Mouse (Mus musculus) liver, embryonic 15.5 days (tissue): ENCODE data around the gene Sfxn4. TPM values are rescaled to one million over a fixed set of nuclear protein-coding genes. Genes with fewer than 3 reads are reported as not detected.

Experiments used
- ATAC-seq: fragments of 200-750 bp; cut with Nextera tagmentation; 2 replicates; pipeline ENCODE4 v1.8.0; 2017; ENCODE audit warnings: moderate number of reproducible peaks, mild to moderate bottlenecking, moderate library complexity; ENCODE audit not compliant: insufficient read depth
- H3K27ac ChIP-seq: fragments of 300-500 bp; sonication (generic); replicated peaks from 2 replicates; pipeline ENCODE4 v1.5.1; 2015; ENCODE audit warnings: mild to moderate bottlenecking, inconsistent platforms
- H3K27me3 ChIP-seq: fragments of 300-500 bp; sonication (generic); 2 replicates; pipeline ENCODE4 v1.6.1; 2015; ENCODE audit warnings: mild to moderate bottlenecking, inconsistent platforms
- H3K36me3 ChIP-seq: fragments of 300-500 bp; sonication (generic); replicated peaks from 2 replicates; pipeline ENCODE4 v1.6.1; 2015; ENCODE audit warnings: moderate library complexity, mild to moderate bottlenecking, inconsistent platforms
- H3K4me1 ChIP-seq: fragments of 300-500 bp; sonication (generic); replicated peaks from 2 replicates; pipeline ENCODE4 v1.6.1; 2015; ENCODE audit warnings: inconsistent platforms
- H3K4me2 ChIP-seq: fragments of 300-500 bp; sonication (generic); 2 replicates; pipeline ENCODE4 v1.6.1; 2015; ENCODE audit warnings: moderate library complexity, mild to moderate bottlenecking, inconsistent platforms
- H3K4me3 ChIP-seq: fragments of 300-500 bp; sonication (generic); replicated peaks from 2 replicates; pipeline ENCODE4 v1.5.1; 2015; ENCODE audit warnings: mild to moderate bottlenecking, inconsistent platforms
- H3K9ac ChIP-seq: fragments of 300-500 bp; sonication (generic); 2 replicates; pipeline ENCODE4 v1.6.1; 2015; ENCODE audit warnings: moderate library complexity, mild to moderate bottlenecking, inconsistent platforms
- H3K9me3 ChIP-seq: fragments of 300-500 bp; sonication (generic); replicated peaks from 2 replicates; pipeline ENCODE4 v1.6.1; 2016; ENCODE audit warnings: inconsistent platforms
- WGBS: fragments of 180-500 bp; shearing (Covaris S2); methylation state at CpG from one replicate; pipeline ENCODE4 v1.1.7; 2015; ENCODE audit warnings: mixed read lengths; ENCODE audit not compliant: insufficient replicate concordance; 5-methylcytosine and 5-hydroxymethylcytosine counted together
- polyA plus RNA-seq: library from polyadenylated mRNA; unstranded; fragments of >200 nt; fragmentation: Nextera tagmentation; extraction: Ambion mirVana; gene quantifications from 2 replicates; pipeline ENCODE4 v1.2.1, GENCODE M21; 2015

Sfxn4 gene
- polyA plus RNA-seq, result 0.62 and 1.1 TPM in 2 replicates

- 4% methylated on average over 30 of the region's 30 CpGs for WGBS
- Histone ChIP-seq H3K4me2 (peak within 1 kb of the TSS; percentile 85), H3K9ac (peak within 1 kb of the TSS; percentile 61), H3K9me3 (no peaks in the 10 kb centered on the region), H3K4me3 (peak within 1 kb of the TSS; percentile 62), H3K27ac (peak within 1 kb of the TSS; percentile 75), H3K4me1 (peaks cover 27% of the 10 kb centered on the region), H3K36me3 (peaks cover 28% of the 10 kb centered on the region), H3K27me3 (no peaks in the 10 kb centered on the region)
- peak; percentile 99 for ATAC-seq
These were observed at the start of gene Sfxn4 for GRCm38 (mm10) chr19:60860868-60861700. Gene Sfxn4 (minus strand): TSS chr19:60861479.

GRCm38 (mm10) chr19:60910304-60910703, 49.0 kb upstream of the Sfxn4 start:
- Histone ChIP-seq H3K27ac (no peak overlapping the region), H3K4me3 (no peak overlapping the region), H3K4me2 (no peak overlapping the region), H3K36me3 (no peaks in the 10 kb centered on the region), H3K9me3 (no peaks in the 10 kb centered on the region), H3K9ac (no peak overlapping the region), H3K27me3 (no peaks in the 10 kb centered on the region), H3K4me1 (no peaks in the 10 kb centered on the region)
- ATAC-seq, result no peak

GRCm38 (mm10) chr19:60905477-60905876, 44.2 kb upstream of the Sfxn4 start:
- Histone ChIP-seq H3K4me1 (no peaks in the 10 kb centered on the region), H3K9me3 (no peaks in the 10 kb centered on the region), H3K27me3 (no peaks in the 10 kb centered on the region), H3K4me3 (no peak overlapping the region), H3K27ac (no peak overlapping the region), H3K36me3 (no peaks in the 10 kb centered on the region), H3K9ac (no peak overlapping the region), H3K4me2 (no peak overlapping the region)
- no peak for ATAC-seq
- WGBS, result 74% methylated on average over 5 of the region's 5 CpGs

- Histone ChIP-seq H3K4me2 (no peak overlapping the region), H3K27ac (no peak overlapping the region), H3K9me3 (no peaks in the 10 kb centered on the region), H3K4me3 (no peak overlapping the region), H3K9ac (no peak overlapping the region), H3K4me1 (no peaks in the 10 kb centered on the region), H3K36me3 (no peaks in the 10 kb centered on the region), H3K27me3 (no peaks in the 10 kb centered on the region)
- ATAC-seq, result no peak
- 45% methylated on average over 1 of the region's 1 CpGs for WGBS
These were observed 42.7 kb upstream of the Sfxn4 start for GRCm38 (mm10) chr19:60903971-60904370.

GRCm38 (mm10) chr19:60903139-60903538, 41.9 kb upstream of the Sfxn4 start:
- Histone ChIP-seq H3K4me1 (no peaks in the 10 kb centered on the region), H3K9me3 (no peaks in the 10 kb centered on the region), H3K27ac (no peak overlapping the region), H3K9ac (no peak overlapping the region), H3K27me3 (no peaks in the 10 kb centered on the region), H3K4me2 (no peak overlapping the region), H3K36me3 (no peaks in the 10 kb centered on the region), H3K4me3 (no peak overlapping the region)
- ATAC-seq, result no peak
- 63% methylated on average over 1 of the region's 1 CpGs for WGBS

GRCm38 (mm10) chr19:60895251-60895880, 34.1 kb upstream of the Sfxn4 start:
- WGBS, result 33% methylated on average over 3 of the region's 3 CpGs
- no peak overlapping the region for H3K27ac ChIP-seq

GRCm38 (mm10) chr19:60891934-60892547, 30.8 kb upstream of the Sfxn4 start:
- no peak overlapping the region for H3K9ac ChIP-seq

More at GRCm38 (mm10) chr19:60895251-60895880, 34.1 kb upstream of the Sfxn4 start:
- Histone ChIP-seq H3K36me3 (no peaks in the 10 kb centered on the region), H3K4me3 (no peak overlapping the region), H3K4me1 (peaks cover 17% of the 10 kb centered on the region), H3K9me3 (no peaks in the 10 kb centered on the region), H3K27me3 (peaks cover 17% of the 10 kb centered on the region; the same call in 1 of the 2 replicates), H3K9ac (no peak overlapping the region), H3K4me2 (no peak overlapping the region)
- no peak for ATAC-seq

GRCm38 (mm10) chr19:60891123-60891470, 29.8 kb upstream of the Sfxn4 start:
- Histone ChIP-seq H3K9me3 (no peaks in the 10 kb centered on the region), H3K36me3 (no peaks in the 10 kb centered on the region), H3K4me1 (peaks cover 49% of the 10 kb centered on the region), H3K27ac (no peak overlapping the region), H3K9ac (peak overlapping the region; percentile 98; the same call in 1 of the 2 replicates), H3K4me2 (peak overlapping the region; percentile 96), H3K4me3 (peak overlapping the region; percentile 97), H3K27me3 (peaks cover 17% of the 10 kb centered on the region; the same call in 1 of the 2 replicates)
- WGBS, result 11% methylated on average over 5 of the region's 5 CpGs
- ATAC-seq, result no peak

More at GRCm38 (mm10) chr19:60891934-60892547, 30.8 kb upstream of the Sfxn4 start:
- no peaks in the 10 kb centered on the region for H3K9me3 ChIP-seq
- peak overlapping the region; percentile 96 for H3K4me2 ChIP-seq
- 24% methylated on average over 1 of the region's 1 CpGs for WGBS
- ATAC-seq, result no peak
- peaks cover 42% of the 10 kb centered on the region for H3K4me1 ChIP-seq
- peaks cover 17% of the 10 kb centered on the region; the same call in 1 of the 2 replicates for H3K27me3 ChIP-seq
- no peak overlapping the region for H3K27ac ChIP-seq
- no peaks in the 10 kb centered on the region for H3K36me3 ChIP-seq
- 0 out of 2 replicates have a peak overlapping the region, but pooled peaks have one; percentile 1 for H3K4me3 ChIP-seq

GRCm38 (mm10) chr19:60890391-60891122, 29.3 kb upstream of the Sfxn4 start:
- ATAC-seq, result peak; percentile 20
- Histone ChIP-seq H3K36me3 (no peaks in the 10 kb centered on the region), H3K9ac (peak overlapping the region; percentile 98), H3K4me2 (peak overlapping the region; percentile 96), H3K27me3 (peaks cover 17% of the 10 kb centered on the region; the same call in 1 of the 2 replicates), H3K27ac (peak overlapping the region; percentile 97), H3K4me3 (peak overlapping the region; percentile 97), H3K9me3 (no peaks in the 10 kb centered on the region), H3K4me1 (peaks cover 49% of the 10 kb centered on the region)
- under 1% methylated on average over 41 of the region's 41 CpGs for WGBS

- H3K27ac ChIP-seq, result peak within 1 kb of the TSS; percentile 97
- H3K9ac ChIP-seq, result peak within 1 kb of the TSS; percentile 98
- H3K36me3 ChIP-seq, result no peaks in the 10 kb centered on the region
- WGBS, result under 1% methylated on average over 55 of the region's 55 CpGs
- no peaks in the 10 kb centered on the region for H3K9me3 ChIP-seq
- H3K4me1 ChIP-seq, result peaks cover 50% of the 10 kb centered on the region
- peak within 1 kb of the TSS; percentile 96 for H3K4me2 ChIP-seq
- ATAC-seq, result peak; percentile 98
- peak within 1 kb of the TSS; percentile 97 for H3K4me3 ChIP-seq
- peaks cover 15% of the 10 kb centered on the region; the same call in 1 of the 2 replicates for H3K27me3 ChIP-seq
These were observed 28.5 kb upstream of the Sfxn4 start, which contains the start of gene Grk5 for GRCm38 (mm10) chr19:60889714-60890315. Gene Grk5 (plus strand): TSS chr19:60889749.
